Mouse (Mus musculus) thymus, adult 2 months (tissue): Measurements from ENCODE around the gene Hdac11.

Experiments used
- CTCF ChIP-seq: fragments of 200-500 bp; IDR thresholded peaks from 2 replicates; pipeline ENCODE4 v1.5.1; 2012; ENCODE audit warnings: mild to moderate bottlenecking, control low read depth, low read length, moderate library complexity, borderline replicate concordance; ENCODE audit not compliant: control insufficient read depth, poor library complexity, insufficient read depth; ENCODE audit errors: extremely low read depth
- POLR2A ChIP-seq: fragments of 200-500 bp; IDR thresholded peaks from 2 replicates; pipeline ENCODE4 v1.6.1; 2012; ENCODE audit warnings: mild to moderate bottlenecking, low read length, control low read depth, moderate library complexity; ENCODE audit not compliant: control insufficient read depth, poor library complexity, insufficient read depth; ENCODE audit errors: extremely low read depth

DNA sequence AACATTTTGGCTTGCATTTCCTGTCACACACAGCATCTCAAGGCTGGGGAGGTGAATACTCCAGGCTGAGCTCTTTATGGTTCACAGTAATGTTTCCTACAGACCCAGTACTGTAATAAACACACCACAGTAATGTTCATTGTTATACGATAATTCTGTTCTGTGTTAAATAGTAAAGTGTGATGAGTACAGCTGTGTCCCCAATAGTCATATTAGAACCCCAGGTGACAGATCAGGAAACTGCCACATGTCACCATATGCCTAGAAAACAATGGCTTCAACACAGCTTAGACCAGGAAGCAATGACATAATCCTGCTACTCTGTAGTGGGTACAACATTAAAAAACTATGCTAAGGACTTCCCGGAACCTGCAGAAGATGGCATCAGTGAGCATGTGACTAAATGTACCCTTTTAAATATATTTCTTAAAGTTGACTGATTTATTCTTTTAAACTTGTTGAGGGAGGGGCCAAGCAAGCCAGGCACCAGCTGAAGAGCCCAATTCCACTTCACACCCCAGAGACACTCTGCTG lies 47.5 kb upstream of the Hdac11 start:
- TF ChIP-seq POLR2A (no peak), CTCF (no peak)
